Mouse (Mus musculus): ENCODE data around the gene Fasn. TPM values are rescaled to one million over a fixed set of nuclear protein-coding genes. Genes with fewer than 3 reads are reported as not detected.
A peak's percentile ranks its signal among the peaks of the same experiment; 100 is the strongest.

Gene Fasn
- polyA plus RNA-seq, 1 experiment from 2014 or later = 125 TPM

DNA sequence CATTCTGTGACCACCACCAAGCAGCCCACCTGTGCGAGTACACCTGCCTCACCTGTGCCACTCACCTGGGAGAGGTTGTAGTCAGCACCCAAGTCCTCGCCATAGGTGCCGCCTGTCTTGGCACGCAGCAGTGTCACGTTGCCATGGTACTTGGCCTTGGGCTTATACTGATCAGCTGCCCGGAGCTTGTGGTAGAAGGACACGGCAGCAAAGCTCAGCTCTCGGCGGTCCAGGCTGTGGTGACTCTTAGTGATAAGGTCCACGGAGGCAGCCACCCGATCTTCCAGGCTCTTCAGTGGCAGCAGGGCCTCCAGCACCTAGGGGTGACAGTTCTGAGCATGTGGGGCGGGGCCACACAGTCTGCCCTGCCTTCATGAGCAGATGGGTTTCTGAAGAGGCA lies 16.3 kb downstream of the Fasn start:
- no peaks in the 10 kb centered on the region for H3K27me3 ChIP-seq (ENCODE audit: control insufficient read depth, insufficient read depth, low read length)
- H3K4me3 ChIP-seq (ENCODE audit: low read depth, low read length) = no peak overlapping the region
- WGBS = 95% methylated on average over 12 of the region's 12 CpGs
- H3K36me3 ChIP-seq (ENCODE audit: control insufficient read depth, insufficient read depth, low read length) = peaks cover 66% of the 10 kb centered on the region
- H3K4me1 ChIP-seq (ENCODE audit: control insufficient read depth, insufficient read depth, low read length) = no peaks in the 10 kb centered on the region
- ATAC-seq (ENCODE audit: insufficient read depth, low FRiP score, low TSS enrichment) (no peak), DNase-seq (ENCODE audit: low spot score) (no peak)
- H3K9ac ChIP-seq (ENCODE audit: low read length) = no peak overlapping the region
- no peaks in the 10 kb centered on the region for H3K9me3 ChIP-seq (ENCODE audit: control insufficient read depth, low read length)
- H3K27ac ChIP-seq (ENCODE audit: low read depth, low read length) = no peak overlapping the region
- no peak overlapping the region for H3K4me2 ChIP-seq (ENCODE audit: low read depth)

DNA sequence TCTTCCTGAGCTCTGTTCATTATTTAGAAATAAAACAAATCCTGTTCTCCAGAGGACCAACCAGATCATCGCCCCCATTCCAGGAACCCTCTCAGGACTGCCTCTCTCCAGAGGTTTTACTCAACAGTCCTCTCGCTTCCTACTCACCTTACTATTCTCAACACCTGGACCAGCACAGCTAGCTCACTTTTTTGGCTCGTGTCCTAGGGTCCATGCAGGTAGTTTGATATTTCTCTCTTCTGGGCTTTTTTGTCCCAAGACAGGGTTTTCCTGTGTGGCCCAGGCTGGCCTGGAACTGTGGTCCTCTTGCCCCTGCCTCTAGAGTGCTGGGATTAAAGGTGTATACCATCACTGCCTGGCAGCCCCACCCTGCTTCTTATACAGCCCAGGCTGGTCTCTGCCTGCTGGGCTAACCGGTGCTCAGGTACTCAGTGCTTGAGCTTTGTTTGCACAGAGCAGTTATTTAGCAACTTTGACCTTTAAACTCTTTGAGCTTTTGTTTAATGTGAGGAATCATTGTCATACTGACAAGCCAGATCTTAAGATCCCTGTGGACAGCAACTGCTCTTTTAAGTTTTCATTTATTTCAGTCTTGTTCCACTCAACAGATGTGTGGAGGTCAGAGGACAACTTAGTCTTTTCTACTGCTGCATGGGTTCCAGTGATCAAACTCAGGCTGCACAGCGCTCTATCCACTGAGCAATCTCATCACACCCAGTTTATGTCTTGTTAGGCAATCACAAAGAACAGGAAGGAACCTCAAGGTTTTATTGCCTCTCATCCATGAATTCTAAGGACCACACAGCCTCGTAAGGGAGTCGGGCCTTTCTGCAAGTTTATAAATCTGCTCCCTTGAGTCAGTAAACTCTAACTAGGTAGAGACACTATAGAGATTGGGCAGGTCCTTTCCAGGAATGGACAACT lies 18.7 kb downstream of the Fasn start:
- Histone ChIP-seq H3K27me3 (ENCODE audit: control insufficient read depth, insufficient read depth, low read length) (no peaks in the 10 kb centered on the region), H3K9me3 (ENCODE audit: control insufficient read depth, low read length) (no peaks in the 10 kb centered on the region), H3K9ac (ENCODE audit: low read length) (no peak overlapping the region), H3K27ac (ENCODE audit: low read depth, low read length) (no peak overlapping the region), H3K4me3 (ENCODE audit: low read depth, low read length) (no peak overlapping the region), H3K4me2 (ENCODE audit: low read depth) (no peak overlapping the region), H3K4me1 (ENCODE audit: control insufficient read depth, insufficient read depth, low read length) (no peaks in the 10 kb centered on the region), H3K36me3 (ENCODE audit: control insufficient read depth, insufficient read depth, low read length) (peaks cover 43% of the 10 kb centered on the region)
- no peak for ATAC-seq (ENCODE audit: insufficient read depth, low FRiP score, low TSS enrichment)
- 79% methylated on average over 7 of the region's 7 CpGs for WGBS
- DNase-seq (ENCODE audit: low spot score) = no peak

GRCm38 (mm10) chr11:120804769-120805168 lies 19.6 kb downstream of the Fasn start:
- peaks cover 34% of the 10 kb centered on the region for H3K36me3 ChIP-seq (ENCODE audit: control insufficient read depth, insufficient read depth, low read length)
- ATAC-seq (ENCODE audit: insufficient read depth, low FRiP score, low TSS enrichment) = no peak
- WGBS = 78% methylated on average over 4 of the region's 4 CpGs

DNA sequence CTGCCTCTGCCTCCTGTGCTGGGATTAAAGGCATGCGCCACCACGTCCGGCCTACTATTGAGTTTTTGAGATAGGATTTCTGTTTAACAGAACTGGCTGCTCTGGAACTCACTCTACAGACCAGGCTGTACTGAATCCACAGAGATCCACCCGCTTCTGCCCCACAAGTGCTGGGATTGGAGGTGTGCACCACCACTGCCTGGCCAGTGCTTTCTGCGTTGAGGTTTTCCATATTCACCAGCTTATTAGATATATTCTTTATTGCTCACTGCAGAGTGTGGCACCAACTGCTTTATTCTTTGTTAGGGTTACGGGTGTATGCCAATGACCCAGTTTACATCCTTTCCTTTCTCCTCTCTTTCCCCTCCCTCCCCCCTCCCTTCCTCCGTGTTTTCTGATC lies 20.1 kb downstream of the Fasn start:
- no peak overlapping the region for H3K9ac ChIP-seq (ENCODE audit: low read length)
- H3K4me3 ChIP-seq (ENCODE audit: low read depth, low read length) = no peak overlapping the region
- DNase-seq (ENCODE audit: low spot score) (no peak), ATAC-seq (ENCODE audit: insufficient read depth, low FRiP score, low TSS enrichment) (no peak)
- H3K4me1 ChIP-seq (ENCODE audit: control insufficient read depth, insufficient read depth, low read length) = no peaks in the 10 kb centered on the region
- H3K9me3 ChIP-seq (ENCODE audit: control insufficient read depth, low read length) = no peaks in the 10 kb centered on the region
- 85% methylated on average over 7 of the region's 7 CpGs for WGBS
- peaks cover 30% of the 10 kb centered on the region for H3K36me3 ChIP-seq (ENCODE audit: control insufficient read depth, insufficient read depth, low read length)
- no peaks in the 10 kb centered on the region for H3K27me3 ChIP-seq (ENCODE audit: control insufficient read depth, insufficient read depth, low read length)
- H3K4me2 ChIP-seq (ENCODE audit: low read depth) = no peak overlapping the region
- no peak overlapping the region for H3K27ac ChIP-seq (ENCODE audit: low read depth, low read length)

More at GRCm38 (mm10) chr11:120804769-120805168, 19.6 kb downstream of the Fasn start:
- H3K4me3 ChIP-seq (ENCODE audit: low read depth, low read length) = no peak overlapping the region
- H3K9ac ChIP-seq (ENCODE audit: low read length) = no peak overlapping the region
- DNase-seq (ENCODE audit: low spot score) = no peak
- H3K27ac ChIP-seq (ENCODE audit: low read depth, low read length) = no peak overlapping the region
- H3K4me1 ChIP-seq (ENCODE audit: control insufficient read depth, insufficient read depth, low read length) = no peaks in the 10 kb centered on the region
- no peaks in the 10 kb centered on the region for H3K9me3 ChIP-seq (ENCODE audit: control insufficient read depth, low read length)
- H3K27me3 ChIP-seq (ENCODE audit: control insufficient read depth, insufficient read depth, low read length) = no peaks in the 10 kb centered on the region
- no peak overlapping the region for H3K4me2 ChIP-seq (ENCODE audit: low read depth)

GRCm38 (mm10) chr11:120800061-120800904 lies 24.1 kb downstream of the Fasn start:
- DNase-seq (ENCODE audit: low spot score) = peak; percentile 89
- H3K27ac ChIP-seq (ENCODE audit: low read depth, low read length) = 0 out of 2 replicates have a peak overlapping the region, but pooled peaks have one; percentile 2
- no peaks in the 10 kb centered on the region for H3K9me3 ChIP-seq (ENCODE audit: control insufficient read depth, low read length)
- peak; percentile 64; the same call in 1 of the 2 replicates for ATAC-seq (ENCODE audit: insufficient read depth, low FRiP score, low TSS enrichment)
- H3K4me3 ChIP-seq (ENCODE audit: low read depth, low read length) = no peak overlapping the region
- WGBS = 12% methylated on average over 10 of the region's 10 CpGs
- no peaks in the 10 kb centered on the region for H3K27me3 ChIP-seq (ENCODE audit: control insufficient read depth, insufficient read depth, low read length)
- peak overlapping the region; percentile 3; the same call in 1 of the 2 replicates for H3K4me2 ChIP-seq (ENCODE audit: low read depth)
- H3K9ac ChIP-seq (ENCODE audit: low read length) = peak overlapping the region; percentile 32; the same call in 1 of the 2 replicates
- no peaks in the 10 kb centered on the region for H3K36me3 ChIP-seq (ENCODE audit: control insufficient read depth, insufficient read depth, low read length)
- peaks cover 4% of the 10 kb centered on the region for H3K4me1 ChIP-seq (ENCODE audit: control insufficient read depth, insufficient read depth, low read length)

- DNase-seq (ENCODE audit: low spot score) (no peak), ATAC-seq (ENCODE audit: insufficient read depth, low FRiP score, low TSS enrichment) (no peak)
- Histone ChIP-seq H3K4me2 (ENCODE audit: low read depth) (peak overlapping the region; percentile 3; the same call in 1 of the 2 replicates), H3K27me3 (ENCODE audit: control insufficient read depth, insufficient read depth, low read length) (no peaks in the 10 kb centered on the region), H3K9ac (ENCODE audit: low read length) (no peak overlapping the region), H3K27ac (ENCODE audit: low read depth, low read length) (no peak overlapping the region), H3K4me1 (ENCODE audit: control insufficient read depth, insufficient read depth, low read length) (peaks cover 7% of the 10 kb centered on the region), H3K4me3 (ENCODE audit: low read depth, low read length) (no peak overlapping the region), H3K9me3 (ENCODE audit: control insufficient read depth, low read length) (no peaks in the 10 kb centered on the region), H3K36me3 (ENCODE audit: control insufficient read depth, insufficient read depth, low read length) (no peaks in the 10 kb centered on the region)
- WGBS = 68% methylated on average over 6 of the region's 6 CpGs
Observed at GRCm38 (mm10) chr11:120799316-120799890, 24.9 kb downstream of the Fasn start.

DNA sequence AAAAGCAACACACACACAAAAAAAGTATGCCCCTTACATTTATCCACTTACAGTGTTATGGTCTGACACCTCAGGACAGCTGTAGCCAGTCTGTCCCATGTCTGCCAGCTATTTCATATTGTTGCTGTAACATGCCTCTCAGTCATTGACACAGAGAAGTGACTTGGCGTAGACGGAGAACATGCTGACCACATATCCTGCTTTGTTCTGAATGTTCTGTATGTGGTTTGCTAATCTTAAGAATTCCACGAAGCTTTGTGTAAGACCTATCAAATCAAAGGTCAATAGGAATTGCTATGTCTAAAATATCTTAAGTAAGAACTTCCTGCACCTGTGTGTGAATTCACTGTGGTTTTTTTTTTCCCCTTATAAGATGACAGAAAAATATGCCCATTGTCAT lies 26.1 kb downstream of the Fasn start:
- DNase-seq (ENCODE audit: low spot score) (no peak), ATAC-seq (ENCODE audit: insufficient read depth, low FRiP score, low TSS enrichment) (no peak)
- H3K4me1 ChIP-seq (ENCODE audit: control insufficient read depth, insufficient read depth, low read length) = peaks cover 7% of the 10 kb centered on the region
- H3K9ac ChIP-seq (ENCODE audit: low read length) = no peak overlapping the region
- H3K27ac ChIP-seq (ENCODE audit: low read depth, low read length) = no peak overlapping the region
- no peaks in the 10 kb centered on the region for H3K27me3 ChIP-seq (ENCODE audit: control insufficient read depth, insufficient read depth, low read length)
- H3K9me3 ChIP-seq (ENCODE audit: control insufficient read depth, low read length) = no peaks in the 10 kb centered on the region
- H3K4me3 ChIP-seq (ENCODE audit: low read depth, low read length) = no peak overlapping the region
- H3K4me2 ChIP-seq (ENCODE audit: low read depth) = no peak overlapping the region
- H3K36me3 ChIP-seq (ENCODE audit: control insufficient read depth, insufficient read depth, low read length) = peaks cover 4% of the 10 kb centered on the region
- 91% methylated on average over 3 of the region's 3 CpGs for WGBS

- 30% methylated on average over 8 of the region's 8 CpGs for WGBS
- peaks cover 7% of the 10 kb centered on the region for H3K4me1 ChIP-seq (ENCODE audit: control insufficient read depth, insufficient read depth, low read length)
Observed at GRCm38 (mm10) chr11:120796614-120796946, 27.8 kb downstream of the Fasn start.

More at GRCm38 (mm10) chr11:120796614-120796946, 27.8 kb downstream of the Fasn start:
- H3K27me3 ChIP-seq (ENCODE audit: control insufficient read depth, insufficient read depth, low read length) = no peaks in the 10 kb centered on the region
- H3K4me2 ChIP-seq (ENCODE audit: low read depth) = peak overlapping the region; percentile 32; the same call in 1 of the 2 replicates
- DNase-seq (ENCODE audit: low spot score) (no peak), ATAC-seq (ENCODE audit: insufficient read depth, low FRiP score, low TSS enrichment) (peak; percentile 29)
- H3K9me3 ChIP-seq (ENCODE audit: control insufficient read depth, low read length) = no peaks in the 10 kb centered on the region
- H3K27ac ChIP-seq (ENCODE audit: low read depth, low read length) = peak overlapping the region; percentile 73; the same call in 1 of the 2 replicates
- peaks cover 17% of the 10 kb centered on the region for H3K36me3 ChIP-seq (ENCODE audit: control insufficient read depth, insufficient read depth, low read length)
- H3K9ac ChIP-seq (ENCODE audit: low read length) = peak overlapping the region; percentile 41
- H3K4me3 ChIP-seq (ENCODE audit: low read depth, low read length) = peak overlapping the region; percentile 99; the same call in 1 of the 2 replicates

All from neural tube, embryonic 11.5 days (tissue).